Mouse (Mus musculus): ENCODE results near the gene Lrtm1.

DNA sequence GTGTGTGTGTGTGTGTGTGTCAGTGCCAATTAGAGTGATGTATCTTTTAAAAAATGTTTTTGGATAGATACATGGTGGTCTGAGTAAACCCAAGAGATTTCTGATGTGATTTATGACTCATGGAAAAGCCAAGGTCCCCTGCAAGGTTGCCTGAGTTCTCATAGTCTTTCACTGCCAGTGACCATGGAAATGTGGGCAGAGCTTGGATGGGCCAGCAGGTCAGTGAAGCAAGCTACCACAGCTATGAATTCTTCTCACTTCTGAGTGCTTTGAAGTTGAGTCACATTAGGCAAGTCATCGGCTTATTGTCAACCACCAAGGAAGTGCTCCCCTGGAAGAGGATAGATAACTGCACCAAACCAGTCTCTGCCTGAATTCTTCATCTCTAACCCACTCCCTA, 64.2 kb downstream of the Lrtm1 start:
- TF ChIP-seq TAL1 (IDR thresholded peaks at IDR 0.05; ENCODE audit: low read length) (no peak), GATA1 (IDR thresholded peaks at IDR 0.05; ENCODE audit: low read length) (no peak)

Data from erythroblast, embryonic 14.5 days (primary cell).